Mouse (Mus musculus) retina, postnatal 1 day (tissue): Measurements from ENCODE around the gene Epb41l2.

Experiments used
- DNase-seq: peaks from one replicate; pipeline ENCODE4 v3.0.0-alpha.2; 2012

Gene Epb41l2

GRCm38 (mm10) chr10:25520428-25520827 is 160.8 kb downstream of the Epb41l2 start:
- DNase-seq: peak; percentile 77

- DNase-seq: no peak
Observed at GRCm38 (mm10) chr10:25523727-25524126, 164.1 kb downstream of the Epb41l2 start.

DNA sequence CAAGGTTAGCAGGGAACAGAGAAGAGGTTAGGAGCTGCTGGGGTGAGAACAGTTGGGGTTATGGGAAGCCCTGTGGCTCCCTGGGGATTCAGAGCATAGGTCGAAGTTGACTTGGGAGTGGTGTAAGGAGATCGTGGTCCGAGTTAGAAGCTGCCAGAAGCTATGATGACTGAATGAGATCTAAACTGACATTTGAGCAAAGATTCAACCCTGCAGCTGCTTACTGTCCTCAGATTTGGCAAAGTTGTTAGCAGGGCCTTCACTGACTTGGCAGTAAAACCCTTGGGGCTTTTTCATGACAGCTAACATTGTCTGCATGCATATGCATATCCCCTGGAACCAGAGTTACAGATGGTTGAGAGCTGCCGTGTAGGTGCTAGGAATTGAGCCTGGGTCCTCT is 166.6 kb downstream of the Epb41l2 start:
- peak; percentile 39 for DNase-seq

- no peak for DNase-seq
Observed at GRCm38 (mm10) chr10:25526622-25527021, 167.0 kb downstream of the Epb41l2 start.

- DNase-seq: no peak
Observed at GRCm38 (mm10) chr10:25527126-25527525, 167.5 kb downstream of the Epb41l2 start.

DNA sequence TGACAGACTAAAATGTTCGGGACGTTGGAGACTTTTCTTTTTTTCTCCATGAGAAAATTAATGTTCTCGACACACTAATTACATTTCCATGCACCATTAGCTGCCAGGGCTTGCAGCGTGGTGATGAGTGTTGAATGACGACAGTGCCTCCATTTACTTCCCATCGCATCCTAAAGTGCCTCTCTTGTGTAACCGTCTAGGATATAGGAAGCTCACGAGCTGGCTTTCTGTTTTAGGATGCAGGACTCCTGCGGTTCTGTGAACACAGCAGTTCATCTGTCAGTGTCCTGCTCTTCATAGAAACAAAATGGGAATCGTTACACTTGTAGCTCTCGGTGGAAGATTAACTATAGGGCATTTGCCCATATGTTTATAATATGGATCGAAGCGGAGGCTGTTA is 171.7 kb downstream of the Epb41l2 start:
- no peak for DNase-seq

DNA sequence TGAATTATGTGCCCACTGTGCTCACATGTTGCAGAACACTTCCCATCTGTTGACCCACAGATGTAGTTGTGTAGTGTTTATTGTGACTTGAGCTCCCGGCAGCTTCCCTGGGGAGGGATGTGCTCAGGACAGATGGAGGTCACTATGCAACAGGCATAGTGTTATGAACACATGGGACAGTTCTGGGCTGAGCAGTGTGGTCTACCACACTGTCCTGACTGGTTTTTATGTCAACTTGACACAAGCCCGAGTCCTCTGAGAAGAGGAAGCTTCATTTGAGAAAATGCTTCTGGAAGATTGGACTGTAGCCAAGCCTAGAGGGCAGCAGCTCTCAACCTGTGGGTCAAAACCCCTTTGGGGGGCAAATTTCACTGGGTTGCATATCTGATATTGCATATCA is 173.5 kb downstream of the Epb41l2 start:
- DNase-seq: no peak

DNA sequence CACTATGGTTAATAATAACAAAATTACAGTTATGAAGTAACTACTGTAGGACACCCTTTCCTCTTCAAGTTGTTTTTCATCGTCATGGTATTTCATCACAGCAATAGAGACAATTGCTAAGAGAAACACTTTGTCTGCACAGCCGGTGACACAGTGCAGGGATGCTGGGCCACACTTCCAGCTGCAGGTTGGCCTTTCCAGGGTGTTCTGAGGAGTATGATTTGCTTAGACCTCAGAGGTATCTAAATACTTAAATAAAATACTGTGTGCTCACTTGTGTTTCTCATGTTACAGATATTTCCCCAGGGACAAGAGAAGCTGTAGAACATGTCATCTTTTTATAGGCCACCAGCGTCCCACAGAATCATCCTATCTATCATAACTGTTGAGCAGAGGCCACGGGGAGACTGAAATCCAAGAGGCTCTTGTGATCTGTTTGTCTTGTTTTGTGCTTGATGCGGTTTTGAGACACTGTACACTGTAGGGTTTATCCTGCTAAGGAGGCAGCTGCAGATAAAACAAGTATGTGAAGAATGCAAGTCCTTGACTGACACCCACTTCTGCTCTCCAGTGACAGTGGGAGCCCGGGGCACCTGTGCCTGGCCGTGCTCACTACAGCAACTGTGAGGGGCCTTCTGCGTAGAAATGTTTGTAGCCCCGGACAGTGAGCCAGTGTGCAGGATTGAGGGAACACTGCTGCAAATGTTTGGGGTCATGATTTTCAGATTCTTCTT is 174.1 kb downstream of the Epb41l2 start:
- no peak for DNase-seq

- DNase-seq: no peak
Observed at GRCm38 (mm10) chr10:25534467-25534866, 174.9 kb downstream of the Epb41l2 start.

DNA sequence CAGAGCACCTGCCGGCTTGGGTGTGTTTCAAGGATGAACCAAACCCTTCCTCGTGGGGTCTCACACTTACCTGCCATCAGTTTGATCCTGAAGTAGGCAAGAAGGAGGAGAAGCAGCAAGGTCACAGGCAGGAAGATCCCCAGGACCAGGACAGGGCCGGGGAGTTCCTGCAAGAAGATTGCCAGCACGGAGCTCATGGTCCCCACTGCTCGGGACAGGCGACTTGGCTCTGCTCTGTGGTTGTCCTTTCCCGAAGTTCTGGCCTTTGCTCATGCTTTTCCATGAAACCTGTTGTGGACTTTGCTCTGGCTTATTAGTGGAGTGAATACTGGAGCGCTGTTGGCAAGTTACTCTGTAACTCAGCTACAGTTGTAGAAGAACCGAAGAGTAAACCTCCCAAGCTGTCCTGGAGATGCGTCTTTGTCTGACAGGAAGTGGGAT is 176.3 kb downstream of the Epb41l2 start, which contains the start of gene Smlr1:
TSS of gene Smlr1 (minus strand) at position 377 of the 441 bp plus-strand sequence.
- DNase-seq: no peak

- no peak for DNase-seq
Observed at GRCm38 (mm10) chr10:25536621-25537020, 177.0 kb downstream of the Epb41l2 start.

GRCm38 (mm10) chr10:25538738-25539137 is 179.1 kb downstream of the Epb41l2 start:
- no peak for DNase-seq

- peak; percentile 30 for DNase-seq
Observed at GRCm38 (mm10) chr10:25539146-25539770, 179.7 kb downstream of the Epb41l2 start.

DNA sequence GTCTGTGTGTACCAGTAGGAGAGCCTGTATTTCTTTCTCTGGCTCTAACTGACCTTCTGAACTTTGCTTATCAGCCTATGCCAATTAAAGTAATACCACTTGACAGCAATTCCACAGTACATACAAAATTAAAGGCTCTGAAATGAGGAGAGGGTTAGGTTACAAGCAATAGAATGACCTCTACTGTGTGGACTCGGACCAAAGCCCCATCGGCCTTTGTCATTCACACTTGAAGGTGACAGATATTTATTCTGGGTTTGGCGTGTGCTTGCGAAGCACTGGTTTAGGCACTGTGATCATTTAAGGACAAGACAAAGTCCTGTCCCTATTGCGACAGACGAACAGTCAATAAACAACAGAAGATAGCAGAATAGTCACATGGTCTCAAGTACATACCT is 180.2 kb downstream of the Epb41l2 start:
- DNase-seq: peak; percentile 16

GRCm38 (mm10) chr10:25541097-25541496 is 181.5 kb downstream of the Epb41l2 start:
- no peak for DNase-seq

DNA sequence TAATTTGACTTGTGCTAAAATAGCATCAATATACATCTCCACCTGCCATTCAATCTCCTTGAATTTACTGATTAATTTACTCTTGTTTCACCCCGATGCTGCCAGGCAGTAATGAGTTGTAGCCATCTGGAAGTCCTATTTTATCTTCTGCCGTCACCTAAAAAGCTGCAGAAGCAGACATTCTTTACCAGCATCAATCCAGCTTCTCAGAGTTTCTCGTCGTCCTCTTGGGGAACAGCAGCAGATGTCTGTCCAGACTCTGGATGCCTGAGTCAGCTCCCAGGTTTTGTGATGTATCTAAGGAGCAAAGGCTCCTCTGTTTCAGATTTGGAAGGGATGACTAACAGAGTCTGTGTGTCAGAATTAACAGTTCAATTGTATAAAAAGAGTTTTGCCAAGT is 193.3 kb downstream of the Epb41l2 start:
- no peak for DNase-seq

- DNase-seq: peak; percentile 33
Observed at GRCm38 (mm10) chr10:25571319-25572240, 212.0 kb downstream of the Epb41l2 start.
